Mouse (Mus musculus) urinary bladder, adult 18-20 months (tissue): ENCODE data around the gene Slc7a15.
"Not testable (repeated sequence)": the region's sequence is repeated elsewhere in the genome, so short reads cannot be mapped to it uniquely, and the experiment has no call there.

ENCODE experiments used
- DNase-seq, 2 experiments: peaks; one replicate each; pipeline ENCODE4 v3.0.0; 2022; ENCODE audit warnings: low spot score in 2 of 2, mixed read lengths in 2 of 2

Slc7a15 gene

DNA sequence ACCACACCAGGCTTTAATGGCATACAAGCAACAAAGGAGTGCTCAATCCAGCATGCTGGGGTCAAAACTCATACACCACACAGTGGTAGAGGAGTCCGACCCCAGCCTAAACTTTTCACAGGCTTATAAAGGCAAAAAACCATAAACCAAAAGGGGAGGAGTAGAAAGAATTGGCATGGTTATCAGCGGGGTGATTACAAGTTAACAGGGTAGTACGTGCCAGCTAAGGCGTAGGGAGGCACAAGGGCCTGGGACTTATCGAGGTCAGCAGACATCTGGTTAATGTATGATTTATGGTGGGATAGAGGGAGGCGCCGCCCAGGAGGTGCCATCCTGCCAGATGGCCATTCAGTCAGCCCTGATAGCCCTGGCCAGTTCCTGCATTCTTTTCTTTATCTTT lies at the start of gene Slc7a15:
Slc7a15 (minus strand) TSS at position 101 of the 400 bp plus-strand sequence.
- not testable (repeated sequence) for DNase-seq

DNA sequence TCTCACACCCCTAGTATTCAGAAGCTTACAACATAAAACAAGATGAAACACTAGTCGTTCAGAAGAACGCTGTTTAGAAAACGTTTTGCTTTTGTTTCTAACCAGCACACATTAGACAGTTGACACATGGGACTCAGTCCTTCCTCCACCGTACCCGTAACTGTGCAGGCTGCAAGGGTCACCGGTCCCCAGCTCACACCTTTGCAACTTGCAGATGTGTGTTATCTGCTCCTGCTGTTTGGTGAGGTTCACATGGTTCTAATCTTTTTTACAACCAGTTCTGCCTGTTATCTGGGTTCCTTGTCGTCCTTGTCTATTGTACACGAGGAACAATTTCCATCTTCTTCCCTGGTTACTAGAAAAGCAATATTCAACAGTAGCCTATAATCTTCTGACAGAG lies 49.3 kb upstream of the Slc7a15 start:
- DNase-seq: not testable (repeated sequence)

DNA sequence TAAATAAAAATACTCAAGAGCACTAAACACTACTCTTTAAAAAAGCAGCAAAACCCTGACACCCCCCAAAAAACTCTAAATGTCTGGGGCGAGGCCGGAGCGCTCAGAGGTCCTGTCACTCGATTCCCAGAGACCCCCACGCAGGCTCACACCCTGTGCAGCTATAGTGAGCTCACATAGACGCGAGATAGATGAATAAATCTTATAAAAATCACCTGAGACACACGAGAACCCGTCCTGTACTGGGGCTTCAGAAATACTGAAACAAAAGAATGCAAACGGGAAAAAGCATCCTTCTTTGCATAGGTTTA lies 42.5 kb upstream of the Slc7a15 start:
- no peak for DNase-seq

DNA sequence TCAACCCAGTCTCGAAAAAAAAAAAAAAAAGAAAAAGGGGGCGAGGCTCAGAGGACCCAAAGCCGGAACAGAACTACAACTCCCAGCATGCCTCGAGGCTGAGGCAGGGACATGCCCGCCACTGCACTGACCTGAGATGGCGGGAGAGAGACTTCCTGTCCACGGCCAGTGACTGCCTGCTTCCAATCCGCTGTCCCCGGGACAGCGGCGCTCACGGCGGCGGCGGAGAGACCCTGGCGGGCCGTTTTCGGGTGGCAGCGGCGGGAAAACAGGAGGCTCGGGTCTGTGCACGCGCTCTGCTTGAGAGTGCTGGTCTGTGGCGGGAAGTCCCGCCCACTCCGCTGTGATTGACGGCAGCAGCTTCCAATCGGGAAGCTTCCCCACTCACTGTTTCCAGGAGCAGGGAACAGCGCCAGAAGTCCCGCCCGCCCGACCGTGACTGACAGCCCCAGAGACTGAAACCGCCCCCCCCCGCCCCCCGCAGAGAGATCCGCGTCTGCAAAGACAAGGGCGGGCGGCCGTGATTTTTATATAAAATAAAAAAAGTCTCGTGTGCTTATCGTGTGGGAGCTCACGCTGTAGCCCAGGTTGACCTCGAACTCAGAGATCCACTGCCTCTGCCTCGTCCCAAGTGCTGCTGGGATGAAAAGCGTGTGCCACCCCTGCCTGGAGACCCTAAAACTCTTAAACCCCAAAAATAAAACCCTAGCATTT lies 42.0 kb upstream of the Slc7a15 start:
- DNase-seq: peak; percentile 95 to 100

DNA sequence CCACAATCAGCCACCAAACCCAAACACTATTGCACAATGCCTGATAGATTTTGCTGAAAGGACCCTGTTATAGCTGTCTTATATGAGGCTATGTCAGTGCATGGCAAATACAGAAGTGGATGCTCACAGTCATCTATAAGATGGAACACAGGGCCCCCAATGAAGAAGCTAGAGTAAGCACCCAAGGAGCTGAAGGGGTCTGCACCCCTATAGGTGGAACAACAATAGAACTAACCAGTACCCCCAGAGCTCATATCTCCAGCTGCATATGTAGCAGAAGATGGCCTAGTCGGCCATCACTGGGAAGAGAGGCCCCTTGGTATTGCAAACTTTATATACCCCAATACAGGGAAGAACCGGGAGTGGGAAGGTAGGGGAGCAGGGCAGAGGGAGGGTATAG lies 41.3 kb upstream of the Slc7a15 start:
- not testable (repeated sequence) for DNase-seq

DNA sequence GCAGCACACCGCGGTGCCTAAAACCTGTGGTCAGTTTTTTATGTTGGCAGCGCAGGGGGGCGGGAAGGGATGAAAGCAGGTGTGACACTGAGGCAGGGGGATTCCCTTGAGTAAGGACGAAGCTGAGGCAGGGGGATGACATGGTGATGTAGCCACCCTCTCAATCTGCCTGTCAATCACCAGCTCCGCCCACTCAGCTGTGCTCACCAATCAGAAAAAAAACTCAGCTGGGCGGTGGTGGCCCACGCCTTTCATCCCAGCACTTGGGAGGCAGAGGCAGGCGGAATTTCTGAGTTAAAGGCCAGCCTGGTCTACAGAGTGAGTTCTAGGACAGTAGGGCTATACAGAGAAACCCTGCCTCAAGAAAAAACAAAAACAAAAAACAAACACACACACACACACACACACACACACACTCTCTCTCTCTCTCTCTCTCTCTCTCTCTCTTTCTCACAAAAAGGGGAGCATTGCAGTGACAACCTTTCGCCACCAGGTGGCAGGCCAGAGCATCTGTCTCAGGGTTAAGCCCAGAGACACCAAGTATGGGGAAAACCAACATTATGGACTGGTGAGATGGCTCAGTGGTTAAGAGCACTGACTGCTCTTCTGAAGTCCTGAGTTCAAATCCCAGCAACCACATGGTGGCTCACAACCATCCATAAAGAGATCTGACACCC lies 39.7 kb upstream of the Slc7a15 start:
- DNase-seq: peak; percentile 61 to 74

DNA sequence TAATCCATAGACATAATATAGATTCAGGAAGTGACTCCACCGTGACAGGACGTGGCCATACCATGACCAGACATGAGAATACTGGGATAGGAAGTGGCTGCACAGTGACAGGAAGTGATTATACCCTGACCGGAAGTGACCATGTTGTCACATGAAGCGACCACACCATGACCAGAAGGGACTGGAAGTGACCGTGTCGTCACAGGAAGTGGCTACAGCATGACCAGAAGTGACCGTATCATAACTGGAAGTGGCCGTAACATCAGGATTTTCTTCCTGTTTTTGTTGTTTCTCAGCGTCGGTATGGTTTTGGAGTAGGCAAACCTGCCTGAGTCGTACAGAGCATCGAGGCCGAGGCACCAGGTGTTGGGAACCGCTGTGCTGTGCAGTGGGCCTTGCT lies 38.1 kb upstream of the Slc7a15 start:
- DNase-seq: no peak

DNA sequence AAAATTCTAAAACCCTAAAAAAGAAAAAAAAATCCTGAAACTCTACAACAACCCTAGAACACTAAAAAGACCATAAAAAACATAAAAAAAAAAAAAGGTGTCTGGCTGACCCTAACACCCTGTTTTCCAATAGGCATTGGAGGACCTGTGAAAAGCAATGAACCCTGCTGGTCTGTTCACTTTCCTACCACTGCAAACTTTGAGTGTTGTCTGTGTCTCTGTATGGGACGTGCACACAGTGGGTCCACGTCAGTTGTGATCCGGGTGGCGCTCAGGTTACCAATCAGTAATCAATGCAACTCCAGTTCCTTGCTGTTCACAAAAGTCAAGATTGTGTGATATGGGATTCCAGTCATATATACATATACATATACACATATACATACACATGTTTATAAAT lies 36.7 kb upstream of the Slc7a15 start:
- DNase-seq: no peak

GRCm38 (mm10) chr12:8634306-8634705 lies 35.4 kb upstream of the Slc7a15 start:
- DNase-seq: no peak

DNA sequence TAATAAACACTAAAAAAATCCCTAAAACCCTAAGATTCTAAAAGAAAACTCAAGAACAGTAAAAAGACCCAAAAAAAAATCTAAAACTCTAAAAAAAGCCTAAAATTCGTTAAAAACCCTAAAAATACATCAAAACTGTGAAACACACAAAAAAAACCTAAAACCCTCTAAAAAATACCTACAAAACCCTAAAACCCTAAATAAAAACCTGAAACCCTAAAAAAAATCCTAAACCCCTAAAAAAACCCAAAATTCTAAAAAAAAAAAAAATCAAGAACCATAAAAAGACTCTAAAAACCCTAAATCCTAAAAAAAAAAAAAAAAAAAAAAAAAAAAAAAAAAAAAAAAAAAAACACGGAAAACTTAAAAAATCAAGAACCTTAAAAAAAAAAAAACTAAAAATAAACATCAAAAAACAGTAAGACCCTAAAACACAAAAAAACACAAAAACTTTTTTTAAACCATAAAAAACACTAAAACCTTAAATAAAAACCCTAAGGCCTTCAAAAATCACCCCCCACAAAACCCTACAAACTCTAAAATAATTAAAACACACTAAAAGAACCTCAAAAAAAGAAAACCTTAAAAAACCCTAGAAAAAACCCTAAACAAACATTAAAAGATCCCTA lies 34.0 kb upstream of the Slc7a15 start:
- DNase-seq: no peak

GRCm38 (mm10) chr12:8631691-8632090 lies 32.8 kb upstream of the Slc7a15 start:
- no peak for DNase-seq

DNA sequence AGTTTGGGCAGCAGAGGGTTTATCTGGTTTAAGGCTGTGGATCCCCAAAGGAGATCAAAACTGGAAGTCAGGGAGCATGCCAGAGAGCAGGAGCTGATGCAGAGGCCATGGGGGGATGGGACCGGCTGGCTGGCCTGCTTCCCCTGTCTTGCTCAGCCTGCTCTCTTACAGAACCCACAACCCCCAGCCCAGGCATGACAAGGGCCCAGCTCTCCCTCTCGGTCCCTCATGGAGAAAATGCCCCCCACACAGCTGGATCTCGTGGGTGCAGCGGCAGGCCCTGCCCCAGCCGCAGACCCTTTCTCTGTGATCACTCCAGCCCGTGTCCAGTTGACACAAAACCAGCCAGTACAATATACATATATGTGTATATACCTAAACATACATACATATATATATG lies 30.7 kb upstream of the Slc7a15 start:
- DNase-seq: no peak

- DNase-seq: no peak
Measured at GRCm38 (mm10) chr12:8620678-8621018, 21.8 kb upstream of the Slc7a15 start.

GRCm38 (mm10) chr12:8619827-8620677 lies 21.2 kb upstream of the Slc7a15 start:
- DNase-seq: no peak

DNA sequence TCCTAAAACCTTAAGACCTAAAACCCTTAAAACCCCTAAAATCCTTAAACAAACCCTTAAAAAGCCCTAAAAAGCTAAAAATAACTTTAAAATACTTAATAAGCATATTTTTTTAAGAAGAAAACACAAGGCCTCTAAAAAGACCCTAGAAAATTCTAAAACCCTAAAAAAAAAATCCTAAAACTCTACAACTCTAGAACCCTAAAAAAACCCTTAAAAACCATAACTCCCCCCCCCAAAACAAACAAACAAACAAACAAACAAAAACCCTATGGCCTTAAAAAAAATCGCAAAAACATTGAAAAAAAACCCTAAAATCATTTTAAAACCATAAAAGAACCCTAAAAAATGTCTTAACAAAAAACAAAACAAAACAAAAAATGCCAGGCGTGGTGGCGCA lies 19.4 kb upstream of the Slc7a15 start:
- no peak for DNase-seq

GRCm38 (mm10) chr12:8609070-8609469 lies 10.2 kb upstream of the Slc7a15 start:
- no peak for DNase-seq

GRCm38 (mm10) chr12:8595611-8596010 lies 3.3 kb downstream of the Slc7a15 start:
- DNase-seq: no peak

DNA sequence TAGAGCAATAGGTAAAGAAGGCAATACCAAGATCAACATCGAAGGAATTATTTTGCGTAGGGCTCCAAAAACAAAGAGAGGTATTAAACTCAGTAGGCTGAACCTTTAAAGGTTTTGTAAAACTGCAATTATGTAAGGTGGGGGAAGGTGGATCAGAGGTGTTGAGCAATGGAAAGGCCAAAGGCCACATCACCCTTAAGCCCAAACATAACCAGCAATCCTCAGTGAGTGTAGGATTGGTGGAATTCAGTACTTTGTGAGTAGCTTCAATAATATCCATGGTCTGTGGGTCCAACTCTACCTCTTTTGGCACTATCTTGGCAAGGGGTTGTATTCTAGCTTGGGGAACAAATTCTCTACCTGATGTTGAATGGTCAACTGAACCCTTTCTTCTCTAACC lies 7.5 kb downstream of the Slc7a15 start:
- DNase-seq: not testable (repeated sequence)

GRCm38 (mm10) chr12:8573405-8573804 lies 25.5 kb downstream of the Slc7a15 start:
- no peak for DNase-seq

DNA sequence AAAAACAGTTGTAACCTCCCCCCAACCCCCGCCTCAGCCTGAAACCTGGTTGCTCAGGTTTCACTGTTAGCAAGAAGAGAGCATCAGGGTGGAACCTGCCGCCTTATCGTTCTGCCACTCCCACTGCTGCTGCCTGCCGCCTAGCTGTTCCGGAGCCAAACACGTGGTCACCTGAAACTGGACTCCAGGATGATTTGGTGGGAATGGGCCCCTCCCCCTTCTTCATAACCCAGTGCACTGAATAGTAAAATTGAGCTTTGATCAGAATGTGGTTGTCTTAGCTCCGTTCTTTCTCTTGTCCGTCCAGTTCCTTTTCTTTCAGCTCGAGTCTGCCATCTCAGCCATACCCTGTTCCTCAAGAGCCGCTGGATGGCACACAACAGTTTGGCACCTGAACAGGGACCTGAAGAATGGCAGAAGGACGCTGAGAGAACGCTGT lies 26.9 kb downstream of the Slc7a15 start:
- peak in 1 of 2 experiments; percentile 4 for DNase-seq

GRCm38 (mm10) chr12:8571287-8571902 lies 27.5 kb downstream of the Slc7a15 start:
- DNase-seq: not testable (repeated sequence)

- not testable (repeated sequence) for DNase-seq
Measured at GRCm38 (mm10) chr12:8562213-8562612, 36.7 kb downstream of the Slc7a15 start.
